Mouse (Mus musculus): Measurements from ENCODE around the gene Mettl26. TPM values are rescaled to one million over a fixed set of nuclear protein-coding genes. Genes with fewer than 3 reads are reported as not detected.

Gene Mettl26
- polyA plus RNA-seq, 1 experiment from 2014 or later, result 53.5 TPM

GRCm38 (mm10) chr17:25873405-25874147 lies 1.3 kb upstream of the Mettl26 start:
- H3K4me3 ChIP-seq, result peak overlapping the region; percentile 76
- 69% methylated on average over 11 of the region's 11 CpGs for WGBS (ENCODE audit: insufficient replicate concordance)
- peak overlapping the region; percentile 92; the same call in 1 of the 2 replicates for H3K27ac ChIP-seq

DNA sequence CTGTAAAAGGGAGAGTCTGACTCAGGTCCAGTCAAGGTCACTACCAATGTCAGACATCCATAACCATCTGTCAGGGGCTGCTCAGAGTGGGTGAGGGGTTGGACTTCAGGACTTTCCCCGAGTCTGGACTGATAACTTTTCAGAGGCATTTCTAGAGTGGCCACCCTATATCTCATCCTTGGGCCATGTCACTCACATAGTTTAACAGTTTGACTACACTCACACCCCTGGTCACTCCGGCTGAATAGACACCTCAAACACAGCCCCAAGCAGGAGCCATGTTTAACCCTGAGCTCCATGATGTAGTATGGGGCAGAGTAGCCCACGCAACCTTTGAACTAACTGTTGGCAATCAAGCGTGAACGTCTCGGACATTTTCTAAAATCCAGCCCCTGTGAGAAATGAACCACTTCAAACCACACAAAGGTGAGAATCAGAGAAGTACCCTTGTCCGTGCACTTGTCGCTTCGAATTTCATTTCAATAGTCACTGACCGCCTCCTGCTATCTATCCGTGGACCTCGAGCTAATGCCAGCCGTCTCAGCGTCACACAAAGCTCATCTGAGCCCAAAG lies 640 bp upstream of the Mettl26 start:
- Histone ChIP-seq H3K4me2 (peak overlapping the region; percentile 90), H3K9me3 (replicated peaks) (no peaks in the 10 kb centered on the region), H3K4me1 (peaks cover 32% of the 10 kb centered on the region), H3K27ac (peak overlapping the region; percentile 92), H3K36me3 (peaks cover 17% of the 10 kb centered on the region), H3K4me3 (peak overlapping the region; percentile 76), H3K9ac (peak overlapping the region; percentile 78), H3K27me3 (replicated peaks) (no peaks in the 10 kb centered on the region)
- WGBS (ENCODE audit: insufficient replicate concordance), result 10% methylated on average over 14 of the region's 14 CpGs
- ATAC-seq, result no peak

More at GRCm38 (mm10) chr17:25873405-25874147, 1.3 kb upstream of the Mettl26 start:
- Histone ChIP-seq H3K4me2 (peak overlapping the region; percentile 90), H3K36me3 (peaks cover 10% of the 10 kb centered on the region), H3K9me3 (replicated peaks) (no peaks in the 10 kb centered on the region), H3K9ac (peak overlapping the region; percentile 78; the same call in 1 of the 2 replicates), H3K27me3 (replicated peaks) (no peaks in the 10 kb centered on the region), H3K4me1 (peaks cover 36% of the 10 kb centered on the region)
- ATAC-seq, result no peak

DNA sequence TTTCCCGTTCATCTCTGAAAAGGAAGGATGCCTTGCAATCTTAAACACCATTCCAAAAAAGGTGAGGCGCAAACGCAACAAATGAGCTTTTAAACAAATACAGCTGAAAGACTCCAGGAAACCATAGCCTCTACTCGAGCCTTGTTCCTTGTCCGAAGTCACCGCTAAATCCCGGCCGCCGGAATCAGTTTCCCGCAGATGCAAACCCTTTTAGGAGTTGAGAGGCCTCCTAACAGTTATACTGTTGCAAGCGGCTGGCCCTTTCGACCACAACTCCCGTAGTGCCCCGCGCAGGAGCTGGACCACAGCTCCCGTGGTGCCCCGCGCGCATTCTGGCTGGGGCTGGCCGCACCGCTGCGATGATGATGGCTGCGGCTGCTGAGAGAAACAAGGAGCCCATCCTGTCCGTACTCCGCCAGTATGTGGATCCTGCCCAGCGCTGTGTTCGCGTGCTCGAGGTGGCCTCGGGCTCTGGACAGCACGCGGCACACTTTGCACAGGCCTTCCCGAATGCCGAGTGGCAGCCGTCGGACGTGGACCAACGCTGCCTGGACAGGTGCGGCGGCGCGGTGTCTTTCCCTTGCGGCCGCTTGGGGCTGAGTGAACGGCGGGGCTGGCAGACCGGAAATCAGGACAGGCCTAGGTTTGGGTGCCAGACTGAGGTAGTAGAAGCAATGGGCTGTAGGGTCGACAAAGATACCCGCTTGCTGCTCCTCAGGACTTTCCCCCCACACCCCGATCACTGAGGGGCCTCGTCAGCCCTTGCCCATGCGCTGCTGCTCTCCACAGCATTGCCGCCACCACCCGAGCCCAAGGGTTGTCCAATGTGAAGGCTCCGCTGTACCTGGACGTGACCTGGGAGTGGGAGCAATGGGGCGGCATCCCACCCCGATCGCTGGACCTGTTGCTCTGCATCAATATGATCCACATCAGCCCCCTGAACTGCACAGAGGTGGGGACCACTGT lies 580 bp downstream of the Mettl26 start:
- Histone ChIP-seq H3K4me3 (peak overlapping the region; percentile 76), H3K9ac (peak overlapping the region; percentile 78), H3K9me3 (replicated peaks) (no peaks in the 10 kb centered on the region), H3K4me2 (peak overlapping the region; percentile 90), H3K27me3 (replicated peaks) (no peaks in the 10 kb centered on the region), H3K4me1 (peaks cover 32% of the 10 kb centered on the region), H3K36me3 (peaks cover 23% of the 10 kb centered on the region), H3K27ac (peak overlapping the region; percentile 92)
- 2% methylated on average over 59 of the region's 59 CpGs for WGBS (ENCODE audit: insufficient replicate concordance)
- ATAC-seq, result peak; percentile 86

DNA sequence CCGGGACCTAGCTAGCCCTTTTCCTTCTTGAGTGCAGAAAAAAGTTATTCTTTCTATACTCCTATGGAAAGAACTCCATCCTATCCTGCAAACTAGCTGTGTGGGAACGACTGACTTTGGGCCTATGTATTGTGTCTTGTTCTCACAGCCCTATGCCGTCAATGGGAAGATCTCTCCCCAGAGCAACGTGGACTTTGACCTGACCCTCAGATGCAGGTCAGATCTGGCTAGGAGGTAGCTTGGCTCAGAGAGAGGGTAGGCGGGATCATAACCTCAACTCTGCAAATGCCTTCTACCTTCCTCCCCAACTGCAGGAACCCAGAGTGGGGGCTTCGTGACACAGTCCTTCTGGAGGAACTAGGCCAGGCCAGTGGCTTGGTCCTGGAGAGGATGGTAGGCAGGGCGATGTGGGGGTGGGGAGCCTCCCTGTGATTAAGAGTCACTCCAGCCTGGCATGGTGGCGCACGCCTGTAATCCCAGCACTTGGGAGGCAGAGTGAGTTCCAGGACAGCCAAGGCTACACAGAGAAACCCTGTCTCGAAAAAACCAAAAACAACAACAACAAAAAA lies 1.6 kb downstream of the Mettl26 start:
- peak overlapping the region; percentile 78 for H3K9ac ChIP-seq
- no peak for ATAC-seq

DNA sequence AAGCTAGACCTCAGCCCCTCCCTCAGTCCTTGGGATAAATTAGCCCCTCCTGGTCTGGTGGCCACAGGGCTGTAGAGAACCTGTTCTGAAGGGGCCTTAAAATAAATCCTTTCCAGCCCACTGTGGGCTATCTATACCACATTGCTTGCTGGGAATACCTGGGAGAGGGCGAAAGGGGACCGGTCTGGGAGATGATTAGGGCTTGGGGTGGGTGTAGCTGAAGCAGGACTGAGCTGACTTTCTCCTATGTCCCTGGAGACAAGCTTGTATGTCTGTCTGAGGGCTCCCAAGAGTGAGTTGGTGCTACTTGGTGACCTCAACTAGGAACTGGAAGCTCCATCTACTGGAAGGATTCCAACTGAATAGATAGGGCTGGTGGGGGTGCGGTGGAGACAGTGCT lies 2.2 kb downstream of the Mettl26 start:
- H3K4me2 ChIP-seq, result peak overlapping the region; percentile 90
- no peak overlapping the region for H3K27ac ChIP-seq
- H3K4me1 ChIP-seq, result peaks cover 45% of the 10 kb centered on the region

More for the DNA sequence above, 1.6 kb downstream of the Mettl26 start:
- 64% methylated on average over 10 of the region's 10 CpGs for WGBS (ENCODE audit: insufficient replicate concordance)
- peaks cover 23% of the 10 kb centered on the region for H3K36me3 ChIP-seq
- H3K9me3 ChIP-seq (replicated peaks), result no peaks in the 10 kb centered on the region
- H3K4me1 ChIP-seq, result peaks cover 39% of the 10 kb centered on the region
- peak overlapping the region; percentile 90 for H3K4me2 ChIP-seq
- no peaks in the 10 kb centered on the region for H3K27me3 ChIP-seq (replicated peaks)
- H3K4me3 ChIP-seq, result peak overlapping the region; percentile 76
- H3K27ac ChIP-seq, result peak overlapping the region; percentile 92

DNA sequence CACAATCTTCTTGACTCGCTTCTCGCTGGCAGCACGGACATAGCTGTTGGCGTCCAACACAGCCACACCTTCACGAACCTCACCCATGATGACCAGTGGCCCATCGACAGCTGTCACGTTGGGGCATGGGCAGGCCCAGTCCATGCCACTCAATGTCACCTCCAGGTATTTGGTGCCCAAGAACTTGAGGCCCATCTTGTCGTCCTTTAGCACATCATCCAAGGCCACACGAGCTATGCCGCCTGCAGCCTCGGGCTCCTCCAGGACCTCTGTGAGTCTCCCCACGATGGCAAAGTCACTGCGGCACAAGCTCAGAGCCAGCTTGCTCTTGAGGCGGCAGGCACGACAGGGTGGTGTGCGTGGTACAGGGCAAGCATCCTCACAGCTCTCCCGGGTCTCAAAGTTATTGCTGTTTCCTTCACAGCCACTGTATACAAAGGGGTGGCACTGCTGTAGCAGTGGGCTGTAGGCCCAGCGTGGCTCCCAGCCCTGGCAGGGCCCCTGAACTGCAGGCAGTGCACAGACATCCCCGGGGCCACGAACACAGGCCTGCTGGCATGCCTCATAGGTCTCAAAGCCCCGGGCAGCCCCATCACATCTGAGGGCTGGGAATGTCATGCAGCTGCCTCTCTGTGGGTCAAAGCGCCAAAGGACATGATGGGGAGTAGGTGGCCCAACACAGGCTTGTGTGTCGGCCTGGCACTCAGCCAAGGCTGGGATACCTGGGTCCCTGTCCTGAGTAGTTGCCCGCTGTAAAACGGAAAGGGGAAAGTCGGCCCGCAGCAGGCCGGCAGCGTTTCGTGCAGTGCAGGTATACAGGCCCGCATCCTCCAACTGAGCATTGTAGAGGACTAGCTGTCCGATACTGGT lies 3.1 kb downstream of the Mettl26 start:
- ATAC-seq, result no peak
- Histone ChIP-seq H3K27ac (no peak overlapping the region), H3K4me2 (no peak overlapping the region), H3K27me3 (replicated peaks) (no peaks in the 10 kb centered on the region), H3K4me1 (peaks cover 53% of the 10 kb centered on the region), H3K36me3 (peaks cover 36% of the 10 kb centered on the region), H3K4me3 (no peak overlapping the region), H3K9ac (no peak overlapping the region), H3K9me3 (replicated peaks) (no peaks in the 10 kb centered on the region)
- WGBS (ENCODE audit: insufficient replicate concordance), result 90% methylated on average over 32 of the region's 32 CpGs

More for the DNA sequence above, 2.2 kb downstream of the Mettl26 start:
- peaks cover 29% of the 10 kb centered on the region for H3K36me3 ChIP-seq
- ATAC-seq, result no peak
- no peaks in the 10 kb centered on the region for H3K27me3 ChIP-seq (replicated peaks)
- 83% methylated on average over 3 of the region's 3 CpGs for WGBS (ENCODE audit: insufficient replicate concordance)
- H3K9me3 ChIP-seq (replicated peaks), result no peaks in the 10 kb centered on the region
- peak overlapping the region; percentile 19; the same call in 1 of the 2 replicates for H3K9ac ChIP-seq
- H3K4me3 ChIP-seq, result no peak overlapping the region

GRCm38 (mm10) chr17:25878611-25879180 lies 3.8 kb downstream of the Mettl26 start:
- no peak for ATAC-seq
- Histone ChIP-seq H3K27ac (no peak overlapping the region), H3K9ac (no peak overlapping the region), H3K36me3 (peaks cover 43% of the 10 kb centered on the region), H3K27me3 (replicated peaks) (no peaks in the 10 kb centered on the region), H3K4me2 (no peak overlapping the region), H3K4me3 (no peak overlapping the region), H3K4me1 (peaks cover 53% of the 10 kb centered on the region), H3K9me3 (replicated peaks) (no peaks in the 10 kb centered on the region)
- WGBS (ENCODE audit: insufficient replicate concordance), result 86% methylated on average over 19 of the region's 19 CpGs

DNA sequence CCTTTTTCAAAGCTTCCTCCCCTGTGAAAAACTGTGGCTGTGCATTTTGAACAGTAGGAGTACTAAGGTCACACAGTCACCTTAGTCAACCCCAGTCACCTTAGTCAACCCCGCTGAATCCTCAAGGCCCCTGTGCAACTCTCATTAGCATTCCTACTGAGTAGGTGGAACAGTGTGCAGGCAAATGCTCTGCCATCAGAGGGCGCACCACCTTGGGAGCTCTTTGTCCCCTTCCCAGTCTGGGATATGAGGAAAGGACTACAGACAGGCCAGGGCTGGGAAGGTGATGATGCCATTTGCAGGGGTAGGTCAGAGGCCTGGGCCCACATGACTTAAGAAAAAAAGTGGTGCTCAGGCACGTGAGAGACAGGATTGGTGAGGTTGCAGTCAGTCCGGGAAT lies 4.4 kb downstream of the Mettl26 start:
- Histone ChIP-seq H3K27ac (no peak overlapping the region), H3K36me3 (peaks cover 49% of the 10 kb centered on the region), H3K4me1 (peaks cover 48% of the 10 kb centered on the region), H3K4me2 (no peak overlapping the region), H3K9ac (no peak overlapping the region), H3K27me3 (replicated peaks) (no peaks in the 10 kb centered on the region), H3K9me3 (replicated peaks) (no peaks in the 10 kb centered on the region), H3K4me3 (no peak overlapping the region)
- no peak for ATAC-seq
- 69% methylated on average over 4 of the region's 4 CpGs for WGBS (ENCODE audit: insufficient replicate concordance)

- Histone ChIP-seq H3K9me3 (replicated peaks) (no peaks in the 10 kb centered on the region), H3K4me3 (no peak overlapping the region), H3K9ac (no peak overlapping the region), H3K4me1 (peaks cover 45% of the 10 kb centered on the region), H3K4me2 (no peak overlapping the region), H3K36me3 (peaks cover 54% of the 10 kb centered on the region), H3K27ac (no peak overlapping the region), H3K27me3 (replicated peaks) (no peaks in the 10 kb centered on the region)
- 77% methylated on average over 8 of the region's 8 CpGs for WGBS (ENCODE audit: insufficient replicate concordance)
- no peak for ATAC-seq
Observed at GRCm38 (mm10) chr17:25879750-25880149, 4.9 kb downstream of the Mettl26 start.

- Histone ChIP-seq H3K36me3 (peaks cover 54% of the 10 kb centered on the region), H3K4me3 (no peak within 1 kb of the TSS)
- 61% methylated on average over 5 of the region's 5 CpGs for WGBS (ENCODE audit: insufficient replicate concordance)
Observed at GRCm38 (mm10) chr17:25880196-25880910, 5.5 kb downstream of the Mettl26 start, which contains the start of gene Wfikkn1. Gene Wfikkn1 (minus strand): TSS chr17:25880858.

More at GRCm38 (mm10) chr17:25880196-25880910, 5.5 kb downstream of the Mettl26 start, which contains the start of gene Wfikkn1:
- peaks cover 45% of the 10 kb centered on the region for H3K4me1 ChIP-seq
- no peaks in the 10 kb centered on the region for H3K9me3 ChIP-seq (replicated peaks)
- no peak within 1 kb of the TSS for H3K9ac ChIP-seq
- peak within 1 kb of the TSS; percentile 67 for H3K27ac ChIP-seq
- ATAC-seq, result peak; percentile 19; the same call in 1 of the 2 replicates
- H3K27me3 ChIP-seq (replicated peaks), result no peaks in the 10 kb centered on the region
- no peak within 1 kb of the TSS for H3K4me2 ChIP-seq

Data from liver, embryonic 12.5 days (tissue).